In genomic region chr2:123551249-123551850, GRCm38 (mm10) we compare ENCODE assay signal across 19 mouse cellular contexts.
DNase-seq lines count a peak whose midpoint lies in the region; ATAC-seq lines count a peak whose summit lies in the region.
"Had no signal": no experiment of that assay in that cellular context is flagged by ENCODE, and none has a peak within 500 bp of the region (broad histone marks: within the 10 kb centered on the region; RNA-seq: fewer than 3 reads in every experiment).

No protein-coding gene starts in this region.

- 15% methylated on average over 1 of the region's 1 CpGs for WGBS in kidney, embryonic 16.5 days
- 26% methylated on average over 1 of the region's 1 CpGs for WGBS in lung, embryonic 16.5 days
- 84% methylated on average over 1 of the region's 1 CpGs for WGBS in midbrain, embryonic 13.5 days

- no peak overlapping the region for H3K9ac ChIP-seq in kidney, embryonic 16.5 days (replicated peaks; ENCODE audit: low read length)
- H3K9ac ChIP-seq in lung, embryonic 16.5 days (ENCODE audit: low read length): no peak overlapping the region
- no peak overlapping the region for H3K9ac ChIP-seq in midbrain, embryonic 13.5 days (replicated peaks)
- H3K9ac ChIP-seq: embryonic facial prominence, embryonic 12.5 days; forebrain, embryonic 15.5 days; heart, embryonic 15.5 days; hindbrain, embryonic 13.5 days had no signal

- no peaks in the 10 kb centered on the region for H3K27me3 ChIP-seq in kidney, embryonic 16.5 days (ENCODE audit: insufficient read depth, low read length)
- H3K27me3 ChIP-seq in lung, embryonic 16.5 days (ENCODE audit: control insufficient read depth, insufficient read depth, low read depth, low read length): no peaks in the 10 kb centered on the region
- no peaks in the 10 kb centered on the region for H3K27me3 ChIP-seq in midbrain, embryonic 13.5 days
- H3K27me3 ChIP-seq: embryonic facial prominence, embryonic 12.5 days; forebrain, embryonic 15.5 days; heart, embryonic 15.5 days; hindbrain, embryonic 13.5 days had no signal

- no peak overlapping the region for H3K4me3 ChIP-seq in kidney, embryonic 16.5 days (ENCODE audit: low read length)
- no peak overlapping the region for H3K4me3 ChIP-seq in lung, embryonic 16.5 days (ENCODE audit: low read length)
- H3K4me3 ChIP-seq in midbrain, embryonic 13.5 days (replicated peaks): no peak overlapping the region
- H3K4me3 ChIP-seq: embryonic facial prominence, embryonic 12.5 days; forebrain, embryonic 15.5 days; heart, embryonic 15.5 days; hindbrain, embryonic 13.5 days had no signal

- H3K4me2 ChIP-seq in kidney, embryonic 16.5 days (replicated peaks; ENCODE audit: low read depth, low read length): no peak overlapping the region
- H3K4me2 ChIP-seq in lung, embryonic 16.5 days (ENCODE audit: low read depth, low read length): no peak overlapping the region
- no peak overlapping the region for H3K4me2 ChIP-seq in midbrain, embryonic 13.5 days (replicated peaks)
- H3K4me2 ChIP-seq: embryonic facial prominence, embryonic 12.5 days; forebrain, embryonic 15.5 days; heart, embryonic 11.5 days; heart, embryonic 15.5 days; hindbrain, embryonic 13.5 days had no signal

- ATAC-seq in kidney, embryonic 16.5 days (ENCODE audit: low FRiP score, low TSS enrichment): peak; percentile 94
- ATAC-seq in lung, embryonic 16.5 days (ENCODE audit: low read depth): 0 out of 2 replicates have a peak, but pooled peaks have one; percentile 28
- no peak for ATAC-seq in midbrain, embryonic 13.5 days
- ATAC-seq: forebrain, embryonic 15.5 days; hindbrain, postnatal 0 days had no signal

- no peaks in the 10 kb centered on the region for H3K9me3 ChIP-seq in kidney, embryonic 16.5 days (ENCODE audit: low read length)
- no peaks in the 10 kb centered on the region for H3K9me3 ChIP-seq in lung, embryonic 16.5 days (ENCODE audit: control insufficient read depth, low read length)
- H3K9me3 ChIP-seq in midbrain, embryonic 13.5 days: no peaks in the 10 kb centered on the region
- H3K9me3 ChIP-seq: embryonic facial prominence, embryonic 12.5 days; forebrain, embryonic 15.5 days; heart, embryonic 15.5 days; hindbrain, embryonic 13.5 days had no signal

- no peaks in the 10 kb centered on the region for H3K4me1 ChIP-seq in kidney, embryonic 16.5 days (ENCODE audit: insufficient read depth, low read length)
- H3K4me1 ChIP-seq in lung, embryonic 16.5 days (replicated peaks; ENCODE audit: control insufficient read depth, insufficient read depth, low read length): no peaks in the 10 kb centered on the region
- no peaks in the 10 kb centered on the region for H3K4me1 ChIP-seq in midbrain, embryonic 13.5 days (replicated peaks)
- H3K4me1 ChIP-seq: embryonic facial prominence, embryonic 12.5 days; forebrain, embryonic 15.5 days; heart, embryonic 15.5 days; hindbrain, embryonic 13.5 days had no signal

- no peaks in the 10 kb centered on the region for H3K36me3 ChIP-seq in kidney, embryonic 16.5 days (ENCODE audit: insufficient read depth, low read length)
- H3K36me3 ChIP-seq in lung, embryonic 16.5 days (ENCODE audit: control insufficient read depth, insufficient read depth, low read length): no peaks in the 10 kb centered on the region
- no peaks in the 10 kb centered on the region for H3K36me3 ChIP-seq in midbrain, embryonic 13.5 days
- H3K36me3 ChIP-seq: embryonic facial prominence, embryonic 12.5 days; forebrain, embryonic 15.5 days; heart, embryonic 15.5 days; hindbrain, embryonic 13.5 days had no signal

- DNase-seq in adrenal gland, adult 8-10 months: peak; percentile 2
- DNase-seq in adrenal gland, postnatal 25 days: no peak
- DNase-seq in kidney, adult 8-10 months: no peak
- DNase-seq in lung, adult 18-20 months: no peak
- DNase-seq: cerebellum, adult 11-12 months; cerebellum, adult 9-10 months; cerebellum, postnatal 25 days; gastrocnemius, postnatal 10 days; heart, adult 18-20 months; heart, postnatal 14 days had no signal

- H3K27ac ChIP-seq in kidney, embryonic 16.5 days (ENCODE audit: low read length): no peak overlapping the region
- H3K27ac ChIP-seq in lung, embryonic 16.5 days (ENCODE audit: low read length): no peak overlapping the region
- H3K27ac ChIP-seq in midbrain, embryonic 13.5 days: no peak overlapping the region
- H3K27ac ChIP-seq: embryonic facial prominence, embryonic 12.5 days; forebrain, embryonic 15.5 days; heart, embryonic 15.5 days; hindbrain, embryonic 13.5 days; hindbrain, postnatal 0 days had no signal
